Mouse (Mus musculus) neural tube, embryonic 12.5 days (tissue): Measurements from ENCODE around the gene Trmt1. TPM values are rescaled to one million over a fixed set of nuclear protein-coding genes. Genes with fewer than 3 reads are reported as not detected.

Experiments used
- ATAC-seq: fragments of 200-750 bp; cut with Nextera tagmentation; 2 replicates; pipeline ENCODE4 v1.8.0; 2017; ENCODE audit warnings: low read depth, mild to moderate bottlenecking, moderate TSS enrichment, moderate library complexity; ENCODE audit not compliant: low FRiP score
- H3K27ac ChIP-seq: fragments of 300-500 bp; sonication (generic); 2 replicates; pipeline ENCODE4 v1.5.1; 2016
- H3K27me3 ChIP-seq: fragments of 300-500 bp; sonication (generic); replicated peaks from 2 replicates; pipeline ENCODE4 v1.6.1; 2016; ENCODE audit warnings: mild to moderate bottlenecking
- H3K36me3 ChIP-seq: fragments of 300-500 bp; sonication (generic); 2 replicates; pipeline ENCODE4 v1.6.1; 2016; ENCODE audit warnings: mild to moderate bottlenecking
- H3K4me1 ChIP-seq: fragments of 300-500 bp; sonication (generic); 2 replicates; pipeline ENCODE4 v1.6.1; 2016
- H3K4me2 ChIP-seq: fragments of 300-500 bp; sonication (generic); replicated peaks from 2 replicates; pipeline ENCODE4 v1.6.1; 2016; ENCODE audit warnings: mild to moderate bottlenecking
- H3K4me3 ChIP-seq: fragments of 300-500 bp; sonication (generic); 2 replicates; pipeline ENCODE4 v1.5.1; 2016
- H3K9ac ChIP-seq: fragments of 300-500 bp; sonication (generic); 2 replicates; pipeline ENCODE4 v1.6.1; 2016; ENCODE audit warnings: mild to moderate bottlenecking
- H3K9me3 ChIP-seq: fragments of 300-500 bp; sonication (generic); 2 replicates; pipeline ENCODE4 v1.6.1; 2016; ENCODE audit warnings: mild to moderate bottlenecking
- WGBS: fragments of 180-500 bp; shearing (Covaris S2); methylation state at CpG from one replicate; pipeline ENCODE4 v1.1.7; 2016; 5-methylcytosine and 5-hydroxymethylcytosine counted together
- polyA plus RNA-seq: library from polyadenylated mRNA; unstranded; fragments of >200 nt; fragmentation: Nextera tagmentation; extraction: Ambion mirVana; gene quantifications from 2 replicates; pipeline ENCODE4 v1.2.1, GENCODE M21; 2016

The Trmt1 gene
- polyA plus RNA-seq, 1 experiment from 2014 or later = 58.5 TPM

DNA sequence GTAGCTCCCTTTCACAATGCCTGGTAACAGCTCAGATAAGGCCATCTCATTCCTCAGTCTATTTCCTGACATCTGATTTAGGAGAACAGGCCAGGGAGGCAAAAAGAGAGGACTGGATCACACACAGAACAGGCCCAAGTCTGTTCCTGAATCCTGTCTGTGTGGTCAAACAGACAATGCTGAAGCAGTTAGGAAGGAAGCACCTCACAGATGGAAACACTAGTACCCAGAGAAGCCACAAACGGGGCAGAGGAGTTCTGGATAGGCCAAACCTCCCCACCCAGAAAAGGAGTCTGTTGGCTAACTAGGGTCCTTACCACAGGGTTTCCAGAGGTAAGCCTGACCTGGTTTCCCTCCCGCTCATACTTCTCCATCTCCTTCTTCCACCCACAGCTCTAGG, 3.9 kb upstream of the Trmt1 start:
- H3K27me3 ChIP-seq = no peaks in the 10 kb centered on the region
- H3K9me3 ChIP-seq = no peaks in the 10 kb centered on the region
- H3K4me1 ChIP-seq = peaks cover 29% of the 10 kb centered on the region
- peaks cover 12% of the 10 kb centered on the region for H3K36me3 ChIP-seq
- H3K4me2 ChIP-seq = no peak overlapping the region
- ATAC-seq = no peak
- WGBS = 93% methylated on average over 2 of the region's 2 CpGs
- no peak overlapping the region for H3K27ac ChIP-seq
- 0 out of 2 replicates have a peak overlapping the region, but pooled peaks have one; percentile 8 for H3K9ac ChIP-seq
- no peak overlapping the region for H3K4me3 ChIP-seq

DNA sequence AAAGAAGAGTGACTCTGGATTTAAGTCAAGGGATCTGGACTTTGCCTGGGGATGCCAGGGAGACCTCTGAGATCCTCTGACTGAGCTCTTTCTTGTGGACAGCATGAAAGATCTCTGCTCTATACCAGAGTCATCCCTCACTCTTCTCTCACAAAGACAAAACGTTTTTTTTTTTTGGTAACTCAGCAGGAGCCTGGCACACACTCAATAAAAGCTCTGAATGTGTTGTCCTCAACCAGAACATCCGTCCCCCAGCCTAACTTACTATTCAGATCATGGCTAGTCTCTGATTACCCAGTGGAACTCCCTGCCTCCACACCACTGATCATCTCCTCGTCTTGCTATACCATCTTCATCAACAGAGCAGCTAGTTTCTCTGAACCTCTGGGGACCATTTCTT, 1.6 kb upstream of the Trmt1 start:
- no peak for ATAC-seq
- Histone ChIP-seq H3K4me1 (peaks cover 38% of the 10 kb centered on the region), H3K9me3 (no peaks in the 10 kb centered on the region), H3K9ac (no peak overlapping the region), H3K27ac (no peak overlapping the region), H3K4me3 (no peak overlapping the region), H3K27me3 (no peaks in the 10 kb centered on the region), H3K36me3 (peaks cover 10% of the 10 kb centered on the region), H3K4me2 (peak overlapping the region; percentile 89; the same call in 1 of the 2 replicates)
- 23% methylated on average over 3 of the region's 3 CpGs for WGBS

DNA sequence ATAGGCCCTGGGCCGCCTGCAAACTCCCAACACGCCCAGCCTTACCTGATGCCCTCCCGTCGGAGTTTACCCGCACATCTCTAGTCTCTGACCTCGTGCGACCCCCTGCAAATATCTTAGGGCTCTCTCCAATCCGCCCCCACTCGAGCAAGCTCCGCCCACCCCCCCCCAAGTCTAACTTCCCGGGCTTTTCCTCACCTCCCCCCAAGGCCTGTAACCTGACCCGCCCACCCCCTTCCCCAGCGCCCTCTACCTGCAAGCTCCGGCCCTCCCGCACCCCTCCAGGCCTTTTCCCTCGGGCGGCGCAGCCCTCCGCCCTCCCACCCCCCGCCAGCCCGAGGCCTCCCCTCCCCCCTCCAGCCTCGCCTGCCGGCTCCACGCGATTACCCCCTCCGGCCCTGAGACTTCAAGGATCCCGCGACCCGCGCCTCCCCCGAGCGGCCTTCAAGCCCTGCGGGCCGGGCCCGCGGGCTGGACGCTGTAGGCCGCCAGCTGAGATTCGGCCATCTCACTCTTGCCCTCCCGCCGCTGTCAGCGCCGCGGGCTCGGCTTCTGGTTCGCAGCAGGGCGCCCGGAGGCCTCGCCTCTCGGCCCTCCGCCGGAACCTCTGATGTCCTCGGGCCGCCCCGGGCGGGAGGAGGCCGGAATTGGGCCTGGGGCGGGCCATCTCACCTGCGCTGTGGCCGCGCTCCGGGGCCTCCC, 1.0 kb downstream of the Trmt1 start:
- ATAC-seq = peak; percentile 49
- under 1% methylated on average over 59 of the region's 62 CpGs for WGBS
- H3K27ac ChIP-seq = peak overlapping the region; percentile 90
- H3K36me3 ChIP-seq = peaks cover 18% of the 10 kb centered on the region
- peak overlapping the region; percentile 100 for H3K4me3 ChIP-seq
- H3K4me2 ChIP-seq = peak overlapping the region; percentile 89
- H3K9ac ChIP-seq = peak overlapping the region; percentile 99
- H3K4me1 ChIP-seq = peaks cover 46% of the 10 kb centered on the region
- no peaks in the 10 kb centered on the region for H3K9me3 ChIP-seq
- H3K27me3 ChIP-seq = no peaks in the 10 kb centered on the region

DNA sequence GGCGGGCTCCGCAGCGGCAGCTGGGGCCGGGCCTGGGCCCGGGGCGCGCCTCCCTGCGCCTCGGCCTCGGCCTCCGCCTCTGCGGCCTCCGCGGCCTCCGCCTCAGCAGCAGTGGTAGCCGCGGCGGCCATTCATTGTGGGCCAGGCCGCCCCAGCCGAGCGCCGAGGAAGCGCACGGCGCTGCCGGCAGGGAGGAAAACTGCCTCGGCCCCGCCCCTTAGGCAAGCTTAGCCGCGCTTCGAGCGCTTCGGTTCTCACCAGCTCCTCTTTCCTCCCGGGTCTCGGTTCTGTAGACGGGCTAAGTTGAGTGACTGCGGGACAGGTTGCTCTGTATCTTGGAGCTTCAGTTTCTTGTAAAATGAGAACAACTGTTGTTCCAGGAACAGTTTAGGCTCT, 1.6 kb downstream of the Trmt1 start, which contains the start of gene Nacc1:
Nacc1 (minus strand) TSS at position 158 of the 396 bp plus-strand sequence.
- under 1% methylated on average over 35 of the region's 37 CpGs for WGBS
- no peaks in the 10 kb centered on the region for H3K27me3 ChIP-seq
- peak within 1 kb of the TSS; percentile 100 for H3K4me3 ChIP-seq
- no peaks in the 10 kb centered on the region for H3K9me3 ChIP-seq
- peak; percentile 82 for ATAC-seq
- H3K36me3 ChIP-seq = peaks cover 18% of the 10 kb centered on the region
- H3K4me2 ChIP-seq = peak within 1 kb of the TSS; percentile 89
- peak within 1 kb of the TSS; percentile 90 for H3K27ac ChIP-seq
- peak within 1 kb of the TSS; percentile 99 for H3K9ac ChIP-seq
- H3K4me1 ChIP-seq = peaks cover 46% of the 10 kb centered on the region

DNA sequence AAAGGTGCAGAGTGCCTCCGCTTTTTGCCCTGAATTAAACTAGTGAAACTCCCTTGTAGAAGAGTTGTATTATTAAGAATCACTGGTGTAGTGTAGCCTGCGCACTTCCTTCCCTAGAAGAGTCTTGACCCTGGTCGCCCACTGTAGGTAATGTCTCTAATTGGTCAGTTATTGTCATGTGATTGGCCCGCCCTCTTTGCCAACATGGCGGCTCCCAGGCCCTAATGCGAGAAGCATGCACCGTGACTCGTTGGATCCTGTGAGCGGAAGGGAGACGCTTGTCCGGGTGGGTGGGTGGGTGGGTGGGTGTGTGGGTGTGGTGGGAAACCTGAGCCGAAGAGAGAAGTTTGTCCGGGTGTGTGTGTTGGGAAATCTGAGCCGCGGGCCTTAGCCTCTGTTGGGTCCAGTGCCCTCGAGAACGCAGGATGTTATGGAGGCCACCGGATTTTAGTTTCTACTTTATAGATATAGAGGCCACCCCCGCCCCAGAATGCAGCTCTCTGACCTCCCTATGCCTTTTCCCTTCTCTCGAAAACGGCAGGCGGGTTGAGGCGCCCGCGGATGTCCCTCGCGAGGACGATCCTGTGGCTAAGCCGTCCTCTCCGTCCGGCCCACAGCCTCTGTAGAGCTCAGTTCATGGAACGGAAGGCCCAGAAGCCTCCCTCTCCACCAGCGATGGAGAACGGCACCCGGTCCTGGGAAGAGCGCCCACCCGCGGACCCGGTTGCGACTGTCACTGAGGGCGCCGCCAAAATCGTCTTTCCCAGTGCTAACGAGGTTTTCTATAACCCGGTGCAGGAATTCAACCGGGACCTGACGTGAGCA, 3.2 kb downstream of the Trmt1 start:
- peak overlapping the region; percentile 89 for H3K4me2 ChIP-seq
- H3K4me3 ChIP-seq = peak overlapping the region; percentile 60
- no peaks in the 10 kb centered on the region for H3K9me3 ChIP-seq
- H3K27me3 ChIP-seq = no peaks in the 10 kb centered on the region
- H3K4me1 ChIP-seq = peaks cover 40% of the 10 kb centered on the region
- H3K9ac ChIP-seq = peak overlapping the region; percentile 57
- no peak overlapping the region for H3K27ac ChIP-seq
- ATAC-seq = peak; percentile 75
- under 1% methylated on average over 47 of the region's 47 CpGs for WGBS
- peaks cover 29% of the 10 kb centered on the region for H3K36me3 ChIP-seq

DNA sequence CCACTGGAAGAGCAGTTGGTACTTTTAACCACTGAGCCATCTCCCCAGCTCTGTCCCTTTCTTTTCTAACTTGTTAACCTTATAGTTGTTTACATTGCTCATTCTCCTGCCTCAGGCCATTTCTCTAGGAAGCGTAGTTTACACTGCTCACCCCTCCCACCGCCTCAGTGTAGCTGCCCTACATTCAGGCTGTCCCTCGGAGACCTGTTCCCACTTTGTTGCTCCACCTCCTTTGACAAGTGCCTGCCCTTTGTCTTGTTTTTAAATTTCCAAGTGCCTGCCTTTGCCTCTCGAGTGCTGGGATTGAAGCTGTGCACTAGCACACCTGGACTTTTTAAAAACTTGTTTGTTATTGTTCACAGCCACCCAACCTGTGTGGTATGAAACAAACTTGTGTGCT, 7.2 kb downstream of the Trmt1 start:
- Histone ChIP-seq H3K4me3 (no peak overlapping the region), H3K4me1 (peaks cover 14% of the 10 kb centered on the region), H3K27ac (no peak overlapping the region), H3K9ac (no peak overlapping the region), H3K9me3 (no peaks in the 10 kb centered on the region), H3K4me2 (no peak overlapping the region), H3K27me3 (no peaks in the 10 kb centered on the region), H3K36me3 (peaks cover 62% of the 10 kb centered on the region)
- ATAC-seq = no peak
- 86% methylated on average over 4 of the region's 4 CpGs for WGBS

DNA sequence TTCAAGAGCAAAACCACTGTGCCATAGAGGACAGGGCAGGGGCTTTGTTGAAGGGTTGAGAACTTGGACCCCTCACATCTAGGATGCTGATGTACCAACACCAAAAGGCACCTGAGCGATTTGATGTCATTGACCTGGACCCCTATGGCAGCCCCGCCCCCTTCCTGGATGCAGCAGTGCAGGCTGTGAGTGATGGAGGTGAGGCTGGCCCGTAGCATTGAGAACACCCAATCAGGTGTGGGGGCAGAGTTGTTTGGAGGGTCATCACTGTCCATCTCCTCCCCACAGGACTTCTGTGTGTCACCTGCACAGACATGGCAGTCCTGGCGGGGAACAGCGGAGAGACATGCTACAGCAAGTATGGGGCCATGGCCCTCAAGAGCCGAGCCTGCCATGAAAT, 9.0 kb downstream of the Trmt1 start:
- Histone ChIP-seq H3K4me3 (no peak overlapping the region), H3K4me2 (no peak overlapping the region), H3K27me3 (no peaks in the 10 kb centered on the region), H3K9ac (no peak overlapping the region), H3K9me3 (no peaks in the 10 kb centered on the region), H3K27ac (no peak overlapping the region), H3K36me3 (peaks cover 75% of the 10 kb centered on the region), H3K4me1 (peaks cover 3% of the 10 kb centered on the region)
- ATAC-seq = no peak
- WGBS = 87% methylated on average over 6 of the region's 6 CpGs

DNA sequence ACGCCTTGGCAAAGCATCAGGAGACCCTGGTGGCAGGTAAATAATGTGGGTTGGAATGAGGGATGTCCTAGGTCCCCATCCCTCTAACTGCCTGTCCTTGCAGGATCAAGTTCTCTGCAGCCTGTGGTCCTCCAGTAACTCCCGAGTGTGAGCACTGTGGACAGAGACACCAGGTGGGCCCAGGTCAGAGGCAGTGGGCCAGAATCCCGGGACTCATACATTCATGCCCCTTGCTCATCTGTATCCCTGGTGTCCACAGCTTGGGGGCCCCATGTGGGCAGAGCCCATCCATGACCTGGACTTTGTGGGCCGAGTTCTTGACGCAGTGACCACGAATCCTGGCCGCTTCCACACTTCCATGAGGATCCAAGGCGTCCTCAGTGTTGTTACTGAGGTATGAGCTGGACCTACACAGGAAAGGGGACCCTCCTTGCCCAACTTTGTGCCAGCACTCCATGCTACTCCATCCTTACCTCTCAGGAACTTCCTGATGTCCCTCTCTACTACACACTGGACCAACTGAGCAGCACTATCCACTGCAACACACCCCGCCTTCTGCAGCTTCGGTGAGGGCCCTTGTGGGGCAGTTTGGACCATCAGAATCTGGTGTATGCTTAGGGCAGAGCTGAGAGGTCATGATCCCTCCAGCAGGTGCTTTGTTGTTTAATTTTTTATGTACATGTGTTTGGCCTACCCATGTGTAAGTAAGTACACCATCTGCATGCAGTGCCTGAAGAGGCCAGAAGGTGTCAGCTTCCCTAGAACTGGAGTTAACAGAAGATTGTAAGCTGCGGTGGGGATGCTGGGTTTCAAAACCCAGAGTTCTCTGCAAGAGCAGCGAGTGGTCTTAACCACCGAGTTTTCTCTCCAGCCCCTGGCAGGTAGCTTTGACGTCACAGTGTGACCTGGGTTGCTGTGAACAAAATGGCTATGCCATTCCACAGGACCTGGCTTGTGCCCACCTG, 11.3 kb downstream of the Trmt1 start:
- no peaks in the 10 kb centered on the region; the same call in 1 of the 2 replicates for H3K4me1 ChIP-seq
- H3K9ac ChIP-seq = no peak overlapping the region
- H3K36me3 ChIP-seq = peaks cover 63% of the 10 kb centered on the region
- H3K27ac ChIP-seq = no peak overlapping the region
- H3K9me3 ChIP-seq = no peaks in the 10 kb centered on the region
- no peak overlapping the region for H3K4me2 ChIP-seq
- 89% methylated on average over 14 of the region's 14 CpGs for WGBS
- no peak overlapping the region for H3K4me3 ChIP-seq
- peaks cover 17% of the 10 kb centered on the region for H3K27me3 ChIP-seq
- no peak for ATAC-seq

DNA sequence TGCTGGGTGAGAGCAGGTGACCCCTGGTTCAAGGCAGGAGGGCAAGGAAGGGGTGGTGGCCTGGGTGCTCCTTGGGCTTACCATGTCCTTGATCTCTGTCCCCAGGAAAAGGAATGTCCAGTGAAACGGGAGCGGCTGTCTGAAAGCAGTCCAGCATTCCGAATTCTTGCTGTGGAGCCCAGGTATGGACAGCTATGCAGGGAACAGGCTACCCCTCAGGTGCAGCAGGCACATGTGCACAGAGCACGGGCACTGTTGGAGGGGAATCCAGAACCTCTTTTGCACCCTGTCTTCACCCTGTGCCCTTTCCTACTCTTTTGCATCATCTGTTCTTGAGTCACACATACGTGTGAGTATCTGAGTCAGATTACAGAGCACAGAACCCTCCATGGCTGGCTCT, 12.2 kb downstream of the Trmt1 start:
- Histone ChIP-seq H3K9me3 (no peaks in the 10 kb centered on the region), H3K27me3 (peaks cover 25% of the 10 kb centered on the region), H3K4me3 (no peak overlapping the region), H3K27ac (no peak overlapping the region), H3K4me1 (no peaks in the 10 kb centered on the region; the same call in 1 of the 2 replicates), H3K36me3 (peaks cover 55% of the 10 kb centered on the region), H3K9ac (no peak overlapping the region), H3K4me2 (no peak overlapping the region)
- WGBS = 89% methylated on average over 5 of the region's 5 CpGs
- no peak for ATAC-seq

DNA sequence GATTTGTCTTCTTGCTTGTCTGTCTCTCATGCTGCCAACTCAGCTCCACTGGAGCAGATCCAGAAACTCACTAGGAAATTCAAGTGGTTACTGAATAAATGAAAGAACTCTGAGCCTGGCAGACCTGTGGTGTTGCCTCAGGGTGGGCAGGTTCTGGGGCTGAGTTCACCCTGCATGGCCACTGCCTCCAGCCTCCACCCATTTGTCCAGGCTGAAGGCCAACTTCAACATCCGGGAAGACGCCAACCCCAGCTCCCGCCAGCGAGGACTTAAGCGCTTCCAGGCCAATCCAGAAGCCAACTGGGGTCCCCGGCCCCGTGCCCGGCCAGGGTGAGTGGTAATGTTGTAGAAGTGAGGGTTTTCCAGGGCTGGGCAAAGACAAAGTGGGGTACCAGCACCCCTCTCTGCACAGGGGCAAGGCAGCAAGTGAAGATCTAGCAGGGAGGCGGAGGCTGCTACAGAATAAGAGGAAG, 12.9 kb downstream of the Trmt1 start:
- Histone ChIP-seq H3K9ac (no peak overlapping the region), H3K4me1 (peaks cover 4% of the 10 kb centered on the region), H3K9me3 (no peaks in the 10 kb centered on the region), H3K36me3 (peaks cover 49% of the 10 kb centered on the region), H3K27me3 (peaks cover 32% of the 10 kb centered on the region), H3K4me2 (no peak overlapping the region), H3K4me3 (no peak overlapping the region), H3K27ac (no peak overlapping the region)
- WGBS = 95% methylated on average over 9 of the region's 9 CpGs
- no peak for ATAC-seq

DNA sequence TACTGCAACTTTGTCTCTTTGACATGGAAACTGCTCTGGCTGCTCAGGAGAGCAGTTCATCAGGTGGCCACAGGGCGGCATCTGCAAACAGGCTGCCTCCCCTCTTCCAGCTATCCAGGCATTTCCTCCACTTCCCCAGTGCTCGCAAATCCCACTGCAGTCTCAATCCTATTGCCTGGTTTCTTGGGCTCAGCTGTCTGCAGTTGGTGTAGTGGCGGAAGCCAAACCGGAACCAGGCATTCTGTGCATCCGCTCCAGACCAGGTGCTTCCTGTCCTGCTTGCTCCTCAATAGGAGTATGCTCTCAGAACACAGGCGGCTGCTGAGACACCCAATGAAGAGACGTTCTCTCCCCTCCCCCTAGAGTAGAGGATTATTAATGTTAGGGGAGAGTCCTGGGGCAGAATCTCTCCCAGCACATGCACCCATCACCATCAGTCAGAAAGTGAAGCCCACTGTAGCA, 13.8 kb downstream of the Trmt1 start:
- H3K36me3 ChIP-seq = peaks cover 45% of the 10 kb centered on the region
- H3K27me3 ChIP-seq = peaks cover 41% of the 10 kb centered on the region
- H3K9ac ChIP-seq = no peak overlapping the region
- H3K4me2 ChIP-seq = 0 out of 2 replicates have a peak overlapping the region, but pooled peaks have one; percentile 20
- ATAC-seq = no peak
- H3K9me3 ChIP-seq = no peaks in the 10 kb centered on the region
- peaks cover 11% of the 10 kb centered on the region for H3K4me1 ChIP-seq
- WGBS = 64% methylated on average over 7 of the region's 7 CpGs
- H3K4me3 ChIP-seq = no peak overlapping the region
- no peak overlapping the region for H3K27ac ChIP-seq
